Mouse (Mus musculus): Measurements from ENCODE around the gene Tlnrd1. TPM values are rescaled to one million over a fixed set of nuclear protein-coding genes. Genes with fewer than 3 reads are reported as not detected.

The Tlnrd1 gene
- total and polyA plus RNA-seq, 3 experiments, result 7.5 to 18.0 TPM; not detected in 1

- Histone ChIP-seq H3K27me3 (ENCODE audit: control insufficient read depth in 1 of 2, insufficient read depth in 2 of 2, low read length in 2 of 2) (peaks cover 1 to 2% of the 10 kb centered on the region in 2 experiments; a peak in 3 of 4 replicates), H3K9ac (ENCODE audit: control insufficient read depth, low read depth, low read length, poor library complexity, severe bottlenecking) (no peak overlapping the region), H3K9me3 (replicated peaks; ENCODE audit: insufficient read depth, low read length) (no peaks in the 10 kb centered on the region), H3K4me3 (ENCODE audit: control insufficient read depth in 1 of 2, insufficient read depth in 1 of 2, low read depth in 2 of 2, low read length in 2 of 2) (no peak overlapping the region), H3K4me1 (ENCODE audit: control insufficient read depth in 1 of 2, insufficient read depth in 2 of 2, low read length in 2 of 2) (no peaks in the 10 kb centered on the region), H3K36me3 (ENCODE audit: control insufficient read depth in 1 of 2, insufficient read depth in 2 of 2, low read length in 2 of 2) (no peaks in the 10 kb centered on the region), H3K79me2 (ENCODE audit: control insufficient read depth, insufficient read depth, low read length, poor library complexity) (no peaks in the 10 kb centered on the region), H3K27ac (ENCODE audit: control insufficient read depth, low read depth, low read length) (no peak overlapping the region)
- DNase-seq (ENCODE audit: low read depth, low spot score), result peak; percentile 75
- TF ChIP-seq ZC3H11A (IDR thresholded peaks at IDR 0.05; ENCODE audit: low read depth, low read length) (peak; percentile 91), MYC (IDR thresholded peaks at IDR 0.05; ENCODE audit: low read depth, low read length) (no peak), MAFK (IDR thresholded peaks at IDR 0.05; ENCODE audit: borderline replicate concordance, low read depth, low read length) (peak; percentile 48; the same call in 1 of the 2 replicates), ZNF384 (IDR thresholded peaks at IDR 0.05; ENCODE audit: low read depth, low read length) (0 out of 2 replicates have a peak, but pooled peaks have one; percentile 42), CTCF (IDR thresholded peaks at IDR 0.05 in 2 of 3, conservative IDR thresholded peaks at IDR 0.05 in 1 of 3; ENCODE audit: control insufficient read depth in 1 of 3, insufficient read depth in 1 of 3, low read depth in 2 of 3, low read length in 3 of 3, poor library complexity in 1 of 3, severe bottlenecking in 1 of 3) (peak; percentile 70 to 89 (median 85)), TCF12 (IDR thresholded peaks at IDR 0.05; ENCODE audit: low read depth, low read length) (no peak), RAD21 (IDR thresholded peaks at IDR 0.05; ENCODE audit: low read depth, low read length) (peak; percentile 93), USF1 (IDR thresholded peaks at IDR 0.05; ENCODE audit: low read depth, low read length) (no peak), SMC3 (IDR thresholded peaks at IDR 0.05; ENCODE audit: low read depth, low read length) (peak; percentile 94), MAZ (IDR thresholded peaks at IDR 0.05; ENCODE audit: low read depth, low read length) (peak; percentile 29; the same call in 1 of the 2 replicates), SIN3A (IDR thresholded peaks at IDR 0.05; ENCODE audit: low read length) (0 out of 2 replicates have a peak, but pooled peaks have one; percentile 15)
These were observed 30.5 kb upstream of the Tlnrd1 start for GRCm38 (mm10) chr7:83914566-83914965.

GRCm38 (mm10) chr7:83913995-83914394, 29.9 kb upstream of the Tlnrd1 start:
- no peak overlapping the region for H3K27ac ChIP-seq (ENCODE audit: control insufficient read depth, low read depth, low read length)
- H3K36me3 ChIP-seq (ENCODE audit: control insufficient read depth in 1 of 2, insufficient read depth in 2 of 2, low read length in 2 of 2), result no peaks in the 10 kb centered on the region
- no peaks in the 10 kb centered on the region for H3K4me1 ChIP-seq (ENCODE audit: control insufficient read depth in 1 of 2, insufficient read depth in 2 of 2, low read length in 2 of 2)
- peaks cover 0 to 2% of the 10 kb centered on the region in 2 experiments; a peak in 2 of 4 replicates for H3K27me3 ChIP-seq (ENCODE audit: control insufficient read depth in 1 of 2, insufficient read depth in 2 of 2, low read length in 2 of 2)
- no peak overlapping the region for H3K9ac ChIP-seq (ENCODE audit: control insufficient read depth, low read depth, low read length, poor library complexity, severe bottlenecking)
- H3K4me3 ChIP-seq (ENCODE audit: control insufficient read depth in 1 of 2, insufficient read depth in 1 of 2, low read depth in 2 of 2, low read length in 2 of 2), result no peak overlapping the region
- H3K9me3 ChIP-seq (replicated peaks; ENCODE audit: insufficient read depth, low read length), result no peaks in the 10 kb centered on the region
- TF ChIP-seq USF2 (IDR thresholded peaks at IDR 0.05; ENCODE audit: borderline replicate concordance in 1 of 2, insufficient read depth in 1 of 2, low read depth in 1 of 2, low read length in 2 of 2) (no peak), MAFK (IDR thresholded peaks at IDR 0.05; ENCODE audit: borderline replicate concordance, low read depth, low read length) (0 out of 2 replicates have a peak, but pooled peaks have one; percentile 48)
- H3K79me2 ChIP-seq (ENCODE audit: control insufficient read depth, insufficient read depth, low read length, poor library complexity), result no peaks in the 10 kb centered on the region
- no peak for DNase-seq (ENCODE audit: low read depth, low spot score)

- H3K9ac ChIP-seq (ENCODE audit: control insufficient read depth, low read depth, low read length, poor library complexity, severe bottlenecking), result no peak overlapping the region
- no peaks in the 10 kb centered on the region for H3K9me3 ChIP-seq (replicated peaks; ENCODE audit: insufficient read depth, low read length)
- no peaks in the 10 kb centered on the region for H3K36me3 ChIP-seq (ENCODE audit: control insufficient read depth in 1 of 2, insufficient read depth in 2 of 2, low read length in 2 of 2)
- TF ChIP-seq GATA1 (IDR thresholded peaks at IDR 0.05; ENCODE audit: low read depth, low read length), result no peak
- TF ChIP-seq TCF12 (IDR thresholded peaks at IDR 0.05; ENCODE audit: low read depth, low read length), result no peak
- no peak for TF ChIP-seq POLR2AphosphoS2 (IDR thresholded peaks at IDR 0.05; ENCODE audit: low read length)
- no peak for TF ChIP-seq KAT2A (conservative IDR thresholded peaks at IDR 0.05; ENCODE audit: low read depth, low read length)
- TF ChIP-seq MAFK (IDR thresholded peaks at IDR 0.05; ENCODE audit: borderline replicate concordance, low read depth, low read length), result no peak
- TF ChIP-seq BHLHE40 (IDR thresholded peaks at IDR 0.05; ENCODE audit: borderline replicate concordance, low read depth, low read length), result no peak
- no peak for TF ChIP-seq SMC3 (IDR thresholded peaks at IDR 0.05; ENCODE audit: low read depth, low read length)
- no peak for TF ChIP-seq RAD21 (IDR thresholded peaks at IDR 0.05; ENCODE audit: low read depth, low read length)
- no peak for TF ChIP-seq TBP (IDR thresholded peaks at IDR 0.05; ENCODE audit: low read depth, low read length)
- TF ChIP-seq POLR2A (IDR thresholded peaks at IDR 0.05; ENCODE audit: control insufficient read depth in 1 of 2, insufficient read depth in 1 of 2, low read depth in 1 of 2, low read length in 2 of 2, poor library complexity in 1 of 2), result no peak
- no peak for TF ChIP-seq TAL1 (IDR thresholded peaks at IDR 0.05; ENCODE audit: low read length)
- TF ChIP-seq CHD2 (IDR thresholded peaks at IDR 0.05; ENCODE audit: low read length), result no peak
- TF ChIP-seq CHD1 (IDR thresholded peaks at IDR 0.05; ENCODE audit: low read depth, low read length), result no peak
- TF ChIP-seq NELFE (IDR thresholded peaks at IDR 0.05; ENCODE audit: low read depth, low read length), result no peak
- TF ChIP-seq ELF1 (IDR thresholded peaks at IDR 0.05; ENCODE audit: low read depth, low read length), result no peak
- no peak for TF ChIP-seq ZC3H11A (IDR thresholded peaks at IDR 0.05; ENCODE audit: low read depth, low read length)
- TF ChIP-seq UBTF (IDR thresholded peaks at IDR 0.05; ENCODE audit: borderline replicate concordance, insufficient read depth, low read depth, low read length), result no peak
- no peak overlapping the region for H3K27ac ChIP-seq (ENCODE audit: control insufficient read depth, low read depth, low read length)
- H3K4me3 ChIP-seq (ENCODE audit: control insufficient read depth in 1 of 2, insufficient read depth in 1 of 2, low read depth in 2 of 2, low read length in 2 of 2), result no peak overlapping the region
- H3K27me3 ChIP-seq (ENCODE audit: control insufficient read depth in 1 of 2, insufficient read depth in 2 of 2, low read length in 2 of 2), result peaks cover 0 to 2% of the 10 kb centered on the region in 2 experiments; a peak in 2 of 4 replicates
- DNase-seq (ENCODE audit: low read depth, low spot score), result no peak
- no peaks in the 10 kb centered on the region for H3K4me1 ChIP-seq (ENCODE audit: control insufficient read depth in 1 of 2, insufficient read depth in 2 of 2, low read length in 2 of 2)
- no peaks in the 10 kb centered on the region for H3K79me2 ChIP-seq (ENCODE audit: control insufficient read depth, insufficient read depth, low read length, poor library complexity)
These were observed 29.4 kb upstream of the Tlnrd1 start for GRCm38 (mm10) chr7:83913405-83913932.

Data from MEL (cell line).